8 mouse cellular contexts compared by ENCODE assay signal in genomic region chr2:112774762-112775161, GRCm38 (mm10).
DNase-seq lines count a peak whose midpoint lies in the region; ATAC-seq and TF ChIP-seq lines count a peak whose summit lies in the region.

No protein-coding gene starts in this region.

- no peaks in the 10 kb centered on the region for H3K27me3 ChIP-seq in hindbrain, embryonic 14.5 days (ENCODE audit: control insufficient read depth, insufficient read depth, low read length)
- no peaks in the 10 kb centered on the region for H3K27me3 ChIP-seq in hindbrain, embryonic 12.5 days
- H3K27me3 ChIP-seq in heart, embryonic 10.5 days (ENCODE audit: insufficient read depth, poor library complexity, severe bottlenecking) = peaks cover 8% of the 10 kb centered on the region; the same call in 1 of the 2 replicates
- H3K27me3 ChIP-seq in stomach, postnatal 0 days (ENCODE audit: control insufficient read depth, insufficient read depth, low read length) = no peaks in the 10 kb centered on the region

- DNase-seq in hindbrain, embryonic 14.5 days (ENCODE audit: low spot score) = peak; percentile 80
- DNase-seq in adrenal gland, postnatal 10 days = peak; percentile 75
- peak; percentile 51 for DNase-seq in embryo, embryonic 11.5 days (ENCODE audit: low read depth, low spot score)
- DNase-seq in heart, embryonic 10.5 days (ENCODE audit: low spot score) = peak; percentile 80
- DNase-seq in left cerebral cortex, adult 18-20 months (ENCODE audit: low spot score in 2 of 2) = peak; percentile 75 to 77
- DNase-seq in monocyte, adult 2 months (ENCODE audit: low read depth in 1 of 2, low spot score in 2 of 2) = peak; percentile 24 to 32
- DNase-seq in stomach, postnatal 0 days (ENCODE audit: low spot score) = peak; percentile 74

- ATAC-seq in hindbrain, embryonic 14.5 days (ENCODE audit: low FRiP score) = no peak
- ATAC-seq in hindbrain, embryonic 12.5 days (ENCODE audit: low FRiP score) = no peak
- ATAC-seq in stomach, postnatal 0 days (ENCODE audit: low FRiP score, low TSS enrichment) = no peak

- WGBS in hindbrain, embryonic 14.5 days = 31% methylated on average over 6 of the region's 6 CpGs
- WGBS in hindbrain, embryonic 12.5 days = 29% methylated on average over 6 of the region's 6 CpGs
- WGBS in heart, embryonic 10.5 days = 22% methylated on average over 6 of the region's 6 CpGs
- 16% methylated on average over 6 of the region's 6 CpGs for whole genome bisulfite sequencing in stomach, postnatal 0 days

- H3K36me3 ChIP-seq in hindbrain, embryonic 14.5 days (replicated peaks; ENCODE audit: control insufficient read depth, insufficient read depth) = no peaks in the 10 kb centered on the region
- no peaks in the 10 kb centered on the region for H3K36me3 ChIP-seq in hindbrain, embryonic 12.5 days
- no peaks in the 10 kb centered on the region for H3K36me3 ChIP-seq in heart, embryonic 10.5 days
- H3K36me3 ChIP-seq in stomach, postnatal 0 days (ENCODE audit: control insufficient read depth, insufficient read depth, low read length) = no peaks in the 10 kb centered on the region

- H3K27ac ChIP-seq in hindbrain, embryonic 14.5 days = no peak overlapping the region
- no peak overlapping the region for H3K27ac ChIP-seq in hindbrain, embryonic 12.5 days
- no peak overlapping the region for H3K27ac ChIP-seq in heart, embryonic 10.5 days
- no peak overlapping the region for H3K27ac ChIP-seq in stomach, postnatal 0 days (replicated peaks)

- no peak for TF ChIP-seq EP300 in stomach, postnatal 0 days (optimal IDR thresholded peaks at IDR 0.05)

- H3K4me3 ChIP-seq in hindbrain, embryonic 14.5 days (replicated peaks; ENCODE audit: low read length) = no peak overlapping the region
- H3K4me3 ChIP-seq in hindbrain, embryonic 12.5 days = no peak overlapping the region
- no peak overlapping the region for H3K4me3 ChIP-seq in heart, embryonic 10.5 days
- no peak overlapping the region for H3K4me3 ChIP-seq in stomach, postnatal 0 days (ENCODE audit: low read depth, low read length)

- no peak overlapping the region for H3K4me2 ChIP-seq in hindbrain, embryonic 14.5 days (replicated peaks)
- no peak overlapping the region for H3K4me2 ChIP-seq in hindbrain, embryonic 12.5 days (replicated peaks)
- H3K4me2 ChIP-seq in stomach, postnatal 0 days (replicated peaks; ENCODE audit: low read depth) = no peak overlapping the region

- H3K4me1 ChIP-seq in hindbrain, embryonic 14.5 days (replicated peaks; ENCODE audit: control insufficient read depth, insufficient read depth, low read length) = no peaks in the 10 kb centered on the region
- no peaks in the 10 kb centered on the region for H3K4me1 ChIP-seq in hindbrain, embryonic 12.5 days
- H3K4me1 ChIP-seq in heart, embryonic 10.5 days = no peaks in the 10 kb centered on the region
- no peaks in the 10 kb centered on the region for H3K4me1 ChIP-seq in stomach, postnatal 0 days (replicated peaks; ENCODE audit: control insufficient read depth, insufficient read depth)

- peak; percentile 85 for TF ChIP-seq CTCF in stomach, postnatal 0 days (IDR thresholded peaks at IDR 0.05; ENCODE audit: low read depth)

- no peaks in the 10 kb centered on the region for H3K9me3 ChIP-seq in hindbrain, embryonic 14.5 days (ENCODE audit: control insufficient read depth, low read length)
- H3K9me3 ChIP-seq in hindbrain, embryonic 12.5 days (replicated peaks) = no peaks in the 10 kb centered on the region
- H3K9me3 ChIP-seq in heart, embryonic 10.5 days = no peaks in the 10 kb centered on the region
- no peaks in the 10 kb centered on the region for H3K9me3 ChIP-seq in stomach, postnatal 0 days (ENCODE audit: control insufficient read depth, low read length)

- no peak overlapping the region for H3K9ac ChIP-seq in hindbrain, embryonic 14.5 days
- no peak overlapping the region for H3K9ac ChIP-seq in hindbrain, embryonic 12.5 days
- no peak overlapping the region for H3K9ac ChIP-seq in stomach, postnatal 0 days (ENCODE audit: low read length)

Comparison
In these comparisons a context has a peak if more than half of its experiments do, and no peak if none do; other contexts are left out.
1. DNase-seq: peak in every context shown above with its lines; median percentile 80 in hindbrain, embryonic 14.5 days; 80 in heart, embryonic 10.5 days; 76 in left cerebral cortex, adult 18-20 months; 75 in adrenal gland, postnatal 10 days; 74 in stomach, postnatal 0 days; 51 in embryo, embryonic 11.5 days; 28 in monocyte, adult 2 months.